Mouse (Mus musculus) heart, postnatal 0 days (tissue): ENCODE measurements around the gene Wdr5b. TPM values are rescaled to one million over a fixed set of nuclear protein-coding genes. Genes with fewer than 3 reads are reported as not detected.
"Not testable (repeated sequence)": the region's sequence is repeated elsewhere in the genome, so short reads cannot be mapped to it uniquely, and the experiment has no call there.

ENCODE experiments used
- ATAC-seq: fragments of 200-750 bp; cut with Nextera tagmentation; 2 replicates; pipeline ENCODE4 v1.8.0; 2017; ENCODE audit warnings: low read depth, moderate number of reproducible peaks, moderate library complexity; ENCODE audit not compliant: insufficient read depth
- DNase-seq: peaks from one replicate; pipeline ENCODE4 v3.0.0-alpha.2; 2016; ENCODE audit warnings: low spot score
- H3K27ac ChIP-seq: fragments of 300-500 bp; sonication (generic); 2 replicates; pipeline ENCODE4 v1.5.1; 2014; ENCODE audit warnings: low read depth, mild to moderate bottlenecking
- H3K27me3 ChIP-seq: fragments of 300-500 bp; sonication (generic); 2 replicates; pipeline ENCODE4 v1.6.1; 2014; ENCODE audit warnings: low read length, mixed read lengths; ENCODE audit not compliant: control insufficient read depth, insufficient read depth
- H3K36me3 ChIP-seq: fragments of 300-500 bp; sonication (generic); replicated peaks from 2 replicates; pipeline ENCODE4 v1.6.1; 2014; ENCODE audit warnings: low read length, mixed read lengths; ENCODE audit not compliant: control insufficient read depth, insufficient read depth
- H3K4me1 ChIP-seq: fragments of 300-500 bp; sonication (generic); 2 replicates; pipeline ENCODE4 v1.6.1; 2014; ENCODE audit warnings: antibody characterized with exemption; ENCODE audit not compliant: control insufficient read depth, insufficient read depth
- H3K4me2 ChIP-seq: fragments of 300-500 bp; sonication (generic); 2 replicates; pipeline ENCODE4 v1.6.1; 2014; ENCODE audit warnings: low read depth, mild to moderate bottlenecking, low read length, moderate library complexity
- H3K4me3 ChIP-seq: fragments of 300-500 bp; sonication (generic); 2 replicates; pipeline ENCODE4 v1.5.1; 2014; ENCODE audit warnings: low read depth, low read length
- H3K9ac ChIP-seq: fragments of 300-500 bp; sonication (generic); replicated peaks from 2 replicates; pipeline ENCODE4 v1.6.1; 2014; ENCODE audit warnings: low read depth, low read length, mixed read lengths
- H3K9me3 ChIP-seq: fragments of 300-500 bp; sonication (generic); replicated peaks from 2 replicates; pipeline ENCODE4 v1.6.1; 2016; ENCODE audit warnings: low read length; ENCODE audit not compliant: control insufficient read depth
- CTCF ChIP-seq: IDR thresholded peaks from 2 replicates; pipeline ENCODE4 v1.5.1; 2016; ENCODE audit warnings: antibody characterized with exemption, control low read depth, low read depth
- EP300 ChIP-seq: IDR thresholded peaks from 2 replicates; pipeline ENCODE4 v1.6.1; 2016; ENCODE audit warnings: antibody characterized with exemption, low read depth
- WGBS: fragments of 180-500 bp; shearing (Covaris S2); extraction: QIAGEN DNeasy Blood & Tissue Kit; methylation state at CpG from one replicate; pipeline ENCODE4 v1.1.7; 2014; 5-methylcytosine and 5-hydroxymethylcytosine counted together
- polyA plus RNA-seq: library from polyadenylated mRNA; unstranded; fragments of >200 nt; fragmentation: Nextera tagmentation; extraction: Ambion mirVana; gene quantifications from 2 replicates; pipeline ENCODE4 v1.2.1, GENCODE M21; 2015
- total RNA-seq: library from RNA; depleted of rRNA; stranded (reverse); fragments of >200 nt; gene quantifications from 2 replicates; pipeline ENCODE4 v1.2.3, GENCODE M21; 2014; ENCODE audit warnings: low replicate concordance

Wdr5b gene
- total and polyA plus RNA-seq, 2 experiments from 2014 or later, result 5.4 to 6.8 TPM

DNA sequence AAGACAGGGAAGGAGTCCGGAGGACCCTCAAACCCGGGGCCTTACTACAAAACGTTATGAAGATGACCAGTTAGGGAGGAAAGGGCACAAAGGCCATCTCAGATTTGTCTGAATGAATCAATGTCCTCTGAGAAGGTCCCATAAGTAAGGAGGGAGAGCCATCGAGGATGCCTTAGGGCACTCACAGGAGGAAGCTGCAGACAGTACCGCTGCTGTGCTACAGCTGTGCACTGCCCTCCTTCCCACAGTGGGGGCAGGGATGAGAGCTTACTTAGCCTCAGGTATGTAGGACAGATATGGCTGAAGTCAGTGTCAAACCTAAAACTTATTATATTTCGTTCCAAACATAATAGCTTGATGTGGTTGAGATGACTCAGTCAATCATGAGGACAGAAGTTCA is 10.5 kb downstream of the Wdr5b start:
- WGBS, result 90% methylated on average over 6 of the region's 6 CpGs
- ATAC-seq, result no peak
- Histone ChIP-seq H3K36me3 (peaks cover 51% of the 10 kb centered on the region), H3K27ac (no peak overlapping the region; the same call in 1 of the 2 replicates), H3K9ac (no peak overlapping the region), H3K27me3 (no peaks in the 10 kb centered on the region), H3K4me1 (peaks cover 19% of the 10 kb centered on the region), H3K9me3 (no peaks in the 10 kb centered on the region), H3K4me2 (no peak overlapping the region), H3K4me3 (no peak overlapping the region)
- no peak for DNase-seq
- no peak for TF ChIP-seq EP300
- TF ChIP-seq CTCF, result no peak

DNA sequence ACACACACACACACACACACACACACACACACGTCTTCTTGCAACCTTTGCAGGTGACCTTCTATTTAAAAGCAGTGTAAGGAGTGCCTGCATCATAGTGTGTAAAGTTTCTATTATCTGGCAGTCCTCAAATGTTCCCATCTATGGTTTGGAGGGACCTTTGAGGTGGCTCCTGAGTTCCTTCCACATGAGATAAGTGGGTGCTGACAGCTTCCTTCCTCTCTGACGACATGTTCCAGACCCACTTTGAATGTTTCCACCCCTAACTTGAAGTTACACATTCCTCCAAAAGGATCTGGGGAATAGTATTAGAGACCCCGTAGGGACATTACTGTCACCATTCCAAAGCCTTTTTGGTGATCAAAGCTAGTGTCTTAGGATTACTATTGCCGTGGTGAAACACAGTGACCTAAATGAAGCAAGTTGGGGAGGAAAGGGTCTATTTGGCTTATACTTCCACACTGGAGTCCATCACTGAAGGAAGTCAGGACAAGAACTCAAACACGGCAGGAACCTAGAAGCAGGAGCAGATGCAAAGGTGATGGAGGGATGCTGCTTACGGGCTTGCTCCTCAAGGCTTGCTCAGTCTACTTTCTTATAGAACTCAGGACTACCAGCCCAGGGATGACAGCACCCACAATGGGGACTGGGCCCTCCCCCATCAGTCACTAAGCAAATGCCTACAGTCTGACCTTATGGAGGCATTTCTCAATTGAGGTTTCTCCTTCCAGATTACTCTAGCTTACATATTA is 12.7 kb downstream of the Wdr5b start:
- H3K4me3 ChIP-seq, result no peak overlapping the region
- no peaks in the 10 kb centered on the region for H3K9me3 ChIP-seq
- H3K4me1 ChIP-seq, result peaks cover 31% of the 10 kb centered on the region
- 27% methylated on average over 6 of the region's 6 CpGs for WGBS
- H3K4me2 ChIP-seq, result no peak overlapping the region
- peak overlapping the region; percentile 76 for H3K27ac ChIP-seq
- H3K27me3 ChIP-seq, result no peaks in the 10 kb centered on the region
- peak; percentile 92 for DNase-seq
- no peak overlapping the region for H3K9ac ChIP-seq
- peaks cover 31% of the 10 kb centered on the region for H3K36me3 ChIP-seq
- TF ChIP-seq EP300 (peak; percentile 82; the same call in 1 of the 2 replicates), CTCF (no peak)
- ATAC-seq, result peak; percentile 90

DNA sequence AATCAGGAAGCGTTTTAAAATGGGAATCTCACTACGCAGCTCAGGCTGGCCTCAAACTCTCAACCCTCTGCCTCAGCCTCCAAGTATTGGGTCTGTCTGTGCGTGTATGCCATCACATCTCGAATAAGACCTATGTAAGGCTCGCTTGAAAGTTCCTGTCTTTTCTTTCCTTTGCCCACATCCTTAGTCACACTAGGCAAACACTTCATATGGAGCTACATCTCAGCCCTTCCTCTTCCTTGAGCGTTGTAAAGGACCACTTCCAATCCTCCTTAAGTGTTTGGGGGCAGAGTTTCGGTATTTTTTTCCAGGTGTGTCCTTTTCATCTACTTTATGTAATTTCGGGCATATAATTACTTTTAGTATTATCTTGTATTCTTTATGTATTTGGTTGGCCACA is 13.9 kb downstream of the Wdr5b start:
- TF ChIP-seq EP300 (no peak), CTCF (no peak)
- WGBS, result 94% methylated on average over 8 of the region's 8 CpGs
- Histone ChIP-seq H3K36me3 (peaks cover 18% of the 10 kb centered on the region), H3K27me3 (no peaks in the 10 kb centered on the region), H3K9me3 (no peaks in the 10 kb centered on the region), H3K9ac (no peak overlapping the region), H3K27ac (peak overlapping the region; percentile 76; the same call in 1 of the 2 replicates), H3K4me2 (no peak overlapping the region), H3K4me3 (no peak overlapping the region), H3K4me1 (peaks cover 41% of the 10 kb centered on the region)
- ATAC-seq (no peak), DNase-seq (no peak)

DNA sequence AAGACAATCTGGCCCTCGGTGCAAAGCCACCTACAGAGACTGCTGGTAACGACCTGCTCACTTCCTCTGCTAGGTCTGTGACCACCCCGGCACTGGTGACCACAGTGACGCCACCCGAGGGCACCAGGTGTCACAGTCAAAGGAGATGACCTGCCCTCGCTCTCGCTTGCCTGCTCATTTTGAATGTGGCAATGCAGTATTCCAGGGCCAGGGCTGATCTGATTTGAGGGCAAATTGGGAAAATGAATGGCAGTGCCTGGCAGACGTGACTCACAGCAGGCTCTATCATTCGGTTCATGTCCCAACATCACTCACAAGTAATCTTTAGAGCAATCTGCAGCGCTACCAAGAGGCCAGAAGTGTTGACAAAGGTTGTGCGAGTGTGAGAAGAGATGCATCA is 15.4 kb downstream of the Wdr5b start:
- ATAC-seq (no peak), DNase-seq (no peak)
- H3K4me2 ChIP-seq, result no peak overlapping the region
- 76% methylated on average over 11 of the region's 11 CpGs for WGBS
- no peak overlapping the region for H3K9ac ChIP-seq
- H3K36me3 ChIP-seq, result peaks cover 17% of the 10 kb centered on the region
- no peaks in the 10 kb centered on the region for H3K9me3 ChIP-seq
- TF ChIP-seq CTCF (no peak), EP300 (no peak)
- no peak overlapping the region for H3K4me3 ChIP-seq
- H3K27me3 ChIP-seq, result no peaks in the 10 kb centered on the region
- H3K4me1 ChIP-seq, result peaks cover 41% of the 10 kb centered on the region
- peak overlapping the region; percentile 28; the same call in 1 of the 2 replicates for H3K27ac ChIP-seq

DNA sequence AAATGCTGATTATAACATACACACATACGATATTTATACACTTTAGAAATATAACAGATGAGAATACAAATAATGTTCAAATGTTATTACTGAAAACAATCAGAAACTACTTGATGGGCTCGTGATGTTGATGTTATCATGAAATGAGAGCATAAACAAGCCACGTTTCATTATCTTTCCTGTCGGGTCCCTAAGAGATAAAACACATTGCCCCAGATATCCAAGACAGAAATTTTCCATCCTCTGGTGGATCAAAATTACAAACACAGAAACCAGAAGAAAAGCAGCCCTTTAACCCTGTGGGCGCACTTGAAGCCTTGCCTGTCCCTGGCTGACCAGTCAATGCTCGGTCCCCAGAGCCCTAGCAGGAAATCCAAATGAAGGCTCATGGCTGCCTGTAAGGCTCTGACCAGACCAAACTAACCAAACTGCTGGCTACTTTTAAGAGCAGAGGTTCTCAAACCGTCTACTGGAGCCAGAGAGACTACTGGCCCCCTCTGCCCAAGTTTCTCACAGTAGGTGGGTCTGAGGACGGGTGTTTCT is 17.0 kb downstream of the Wdr5b start:
- no peak for DNase-seq
- peaks cover 43% of the 10 kb centered on the region for H3K4me1 ChIP-seq

DNA sequence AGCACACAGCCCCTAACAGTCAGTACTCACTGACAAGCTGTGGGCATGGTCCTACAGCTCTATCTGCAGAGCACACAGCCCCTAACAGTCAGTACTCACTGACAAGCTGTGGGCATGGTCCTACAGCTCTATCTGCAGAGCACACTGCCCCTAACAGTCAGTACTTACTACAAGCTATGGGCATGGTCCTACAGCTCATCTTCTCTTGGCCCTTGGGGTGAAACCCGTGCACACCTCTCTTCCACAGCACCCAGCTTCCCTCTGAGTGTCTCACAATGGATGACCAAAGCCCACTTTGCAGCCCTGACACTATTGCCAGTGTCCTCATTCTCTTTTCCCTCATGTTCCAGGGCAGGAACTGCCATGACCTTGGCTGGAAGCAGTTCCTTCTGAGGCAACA is 21.5 kb downstream of the Wdr5b start:
- peak overlapping the region; percentile 70; the same call in 1 of the 2 replicates for H3K27ac ChIP-seq
- not testable (repeated sequence) for H3K4me3 ChIP-seq, H3K27me3 ChIP-seq, DNase-seq, H3K4me2 ChIP-seq, H3K9me3 ChIP-seq, ATAC-seq, H3K9ac ChIP-seq
- 0 out of 2 replicates have a peak, but pooled peaks cover 10% of the 10 kb centered on the region for H3K36me3 ChIP-seq
- peaks cover 48% of the 10 kb centered on the region for H3K4me1 ChIP-seq
- WGBS, result 82% methylated on average over 1 of the region's 1 CpGs

More for the DNA sequence above, 17.0 kb downstream of the Wdr5b start:
- peak overlapping the region; percentile 61 for H3K27ac ChIP-seq
- no peak for ATAC-seq
- H3K36me3 ChIP-seq, result peaks cover 10% of the 10 kb centered on the region; the same call in 1 of the 2 replicates
- WGBS, result 45% methylated on average over 8 of the region's 8 CpGs
- no peak overlapping the region for H3K4me2 ChIP-seq
- H3K9ac ChIP-seq, result no peak overlapping the region
- H3K27me3 ChIP-seq, result no peaks in the 10 kb centered on the region
- TF ChIP-seq EP300 (no peak), CTCF (no peak)
- H3K9me3 ChIP-seq, result no peaks in the 10 kb centered on the region
- H3K4me3 ChIP-seq, result no peak overlapping the region
